Mouse (Mus musculus): ENCODE results near the gene Snai3. TPM values are rescaled to one million over a fixed set of nuclear protein-coding genes. Genes with fewer than 3 reads are reported as not detected.

The Snai3 gene
- total RNA-seq (2021) = 1 to 10 TPM; 2.5 to 2.7 TPM

- intact Hi-C loops (cut with DNase I) = no loop called here
- no peak for DNase-seq (ENCODE audit: low spot score)
Measured at GRCm38 (mm10) chr8:122460524-122461472, at the start of gene Snai3. Gene Snai3, minus strand, starts transcription at chr8:122460733.

- peak; percentile 52 for DNase-seq (ENCODE audit: low spot score)
- intact Hi-C loops (cut with DNase I) = loop anchor here (1.0 to 5.0 kb wide), 3 partner anchors 50 to 329 kb away; partner anchors contain the start of genes Galns, Piezo1 and Trappc2l
Measured at GRCm38 (mm10) chr8:122500856-122501255, 40.3 kb upstream of the Snai3 start.

GRCm38 (mm10) chr8:122497912-122498311 lies 37.4 kb upstream of the Snai3 start:
- intact Hi-C loops (cut with DNase I) = no loop called here
- DNase-seq (ENCODE audit: low spot score) = no peak

GRCm38 (mm10) chr8:122497016-122497734 lies 36.6 kb upstream of the Snai3 start:
- no peak for DNase-seq (ENCODE audit: low spot score)
- intact Hi-C loops (cut with DNase I) = no loop called here

GRCm38 (mm10) chr8:122488387-122488786 lies 27.9 kb upstream of the Snai3 start:
- intact Hi-C loops (cut with DNase I) = no loop called here
- no peak for DNase-seq (ENCODE audit: low spot score)

GRCm38 (mm10) chr8:122484831-122485230 lies 24.3 kb upstream of the Snai3 start:
- intact Hi-C loops (cut with DNase I) = no loop called here
- no peak for DNase-seq (ENCODE audit: low spot score)

GRCm38 (mm10) chr8:122483877-122484276 lies 23.3 kb upstream of the Snai3 start:
- no peak for DNase-seq (ENCODE audit: low spot score)
- intact Hi-C loops (cut with DNase I) = no loop called here

GRCm38 (mm10) chr8:122482448-122482847 lies 21.9 kb upstream of the Snai3 start:
- intact Hi-C loops (cut with DNase I) = no loop called here
- no peak for DNase-seq (ENCODE audit: low spot score)

- DNase-seq (ENCODE audit: low spot score) = peak; percentile 83
Measured at GRCm38 (mm10) chr8:122475580-122476320, 15.2 kb upstream of the Snai3 start, which contains the start of the genes Rnf166 and Ctu2. Gene Rnf166, minus strand, starts transcription at chr8:122476064. Gene Ctu2, plus strand, starts transcription at chr8:122476143.

GRCm38 (mm10) chr8:122474951-122475560 lies 14.5 kb upstream of the Snai3 start:
- intact Hi-C loops (cut with DNase I) = loop anchor here (2.0 kb wide), 1 partner anchor 30 kb away; no protein-coding TSS in a partner anchor

More at GRCm38 (mm10) chr8:122475580-122476320, 15.2 kb upstream of the Snai3 start, which contains the start of the genes Rnf166 and Ctu2:
- intact Hi-C loops (cut with DNase I) = loop anchor here (1.0 to 2.0 kb wide), 2 partner anchors 31 to 98 kb away; no protein-coding TSS in a partner anchor

GRCm38 (mm10) chr8:122473911-122474421 lies 13.4 kb upstream of the Snai3 start:
- no peak for DNase-seq (ENCODE audit: low spot score)
- intact Hi-C loops (cut with DNase I) = loop anchor here (2.0 kb wide), 1 partner anchor 29 kb away; no protein-coding TSS in a partner anchor

More at GRCm38 (mm10) chr8:122474951-122475560, 14.5 kb upstream of the Snai3 start:
- no peak for DNase-seq (ENCODE audit: low spot score)

GRCm38 (mm10) chr8:122470691-122471090 lies 10.2 kb upstream of the Snai3 start:
- DNase-seq (ENCODE audit: low spot score) = no peak
- intact Hi-C loops (cut with DNase I) = no loop called here

- intact Hi-C loops (cut with DNase I) = no loop called here
- DNase-seq (ENCODE audit: low spot score) = no peak
Measured at GRCm38 (mm10) chr8:122469965-122470364, 9.4 kb upstream of the Snai3 start.

- intact Hi-C loops (cut with DNase I) = no loop called here
- DNase-seq (ENCODE audit: low spot score) = no peak
Measured at GRCm38 (mm10) chr8:122469407-122469806, 8.9 kb upstream of the Snai3 start.

- DNase-seq (ENCODE audit: low spot score) = no peak
- intact Hi-C loops (cut with DNase I) = no loop called here
Measured at GRCm38 (mm10) chr8:122467816-122468215, 7.3 kb upstream of the Snai3 start.

GRCm38 (mm10) chr8:122464985-122465384 lies 4.5 kb upstream of the Snai3 start:
- intact Hi-C loops (cut with DNase I) = no loop called here
- DNase-seq (ENCODE audit: low spot score) = no peak

- intact Hi-C loops (cut with DNase I) = no loop called here
- DNase-seq (ENCODE audit: low spot score) = no peak
Measured at GRCm38 (mm10) chr8:122463651-122464640, 3.4 kb upstream of the Snai3 start.

GRCm38 (mm10) chr8:122462510-122462909 lies 2.0 kb upstream of the Snai3 start:
- DNase-seq (ENCODE audit: low spot score) = no peak
- intact Hi-C loops (cut with DNase I) = no loop called here

Data from heart, postnatal 25 days (tissue).